Mouse (Mus musculus) liver, embryonic 13.5 days (tissue): ENCODE data around the gene Cfap99. TPM values are rescaled to one million over a fixed set of nuclear protein-coding genes. Genes with fewer than 3 reads are reported as not detected.

Experiments
- ATAC-seq: fragments of 200-750 bp; cut with Nextera tagmentation; 2 replicates; pipeline ENCODE4 v1.8.0; 2017; ENCODE audit warnings: low read depth, mild to moderate bottlenecking, moderate number of reproducible peaks, moderate library complexity
- DNase-seq: peaks from one replicate; pipeline ENCODE4 v3.0.0; 2022
- H3K27ac ChIP-seq: fragments of 300-500 bp; sonication (generic); 2 replicates; pipeline ENCODE4 v1.5.1; 2015; ENCODE audit warnings: moderate library complexity, mild to moderate bottlenecking, inconsistent platforms
- H3K27me3 ChIP-seq: fragments of 300-500 bp; sonication (generic); 2 replicates; pipeline ENCODE4 v1.6.1; 2015; ENCODE audit warnings: mild to moderate bottlenecking, inconsistent platforms
- H3K36me3 ChIP-seq: fragments of 300-500 bp; sonication (generic); 2 replicates; pipeline ENCODE4 v1.6.1; 2015; ENCODE audit warnings: mild to moderate bottlenecking, inconsistent platforms
- H3K4me1 ChIP-seq: fragments of 300-500 bp; sonication (generic); replicated peaks from 2 replicates; pipeline ENCODE4 v1.6.1; 2015; ENCODE audit warnings: inconsistent platforms
- H3K4me2 ChIP-seq: fragments of 300-500 bp; sonication (generic); 2 replicates; pipeline ENCODE4 v1.6.1; 2015; ENCODE audit warnings: inconsistent platforms, mild to moderate bottlenecking, moderate library complexity
- H3K4me3 ChIP-seq: fragments of 300-500 bp; sonication (generic); replicated peaks from 2 replicates; pipeline ENCODE4 v1.5.1; 2015; ENCODE audit warnings: mild to moderate bottlenecking, inconsistent platforms
- H3K9ac ChIP-seq: fragments of 300-500 bp; sonication (generic); 2 replicates; pipeline ENCODE4 v1.6.1; 2015; ENCODE audit warnings: mild to moderate bottlenecking, inconsistent platforms
- H3K9me3 ChIP-seq: fragments of 300-500 bp; sonication (generic); replicated peaks from 2 replicates; pipeline ENCODE4 v1.6.1; 2016; ENCODE audit warnings: inconsistent platforms
- WGBS: fragments of 180-500 bp; shearing (Covaris S2); methylation state at CpG from one replicate; pipeline ENCODE4 v1.1.7; 2015; ENCODE audit not compliant: insufficient replicate concordance; 5-methylcytosine and 5-hydroxymethylcytosine counted together
- polyA plus RNA-seq: library from polyadenylated mRNA; unstranded; fragments of >200 nt; fragmentation: Nextera tagmentation; extraction: Ambion mirVana; gene quantifications from 2 replicates; pipeline ENCODE4 v1.2.1, GENCODE M21; 2015

Cfap99 gene
- polyA plus RNA-seq, 1 experiment from 2014 or later: not detected

GRCm38 (mm10) chr5:34334081-34334480, 45.7 kb downstream of the Cfap99 start:
- H3K27me3 ChIP-seq: no peaks in the 10 kb centered on the region

DNA sequence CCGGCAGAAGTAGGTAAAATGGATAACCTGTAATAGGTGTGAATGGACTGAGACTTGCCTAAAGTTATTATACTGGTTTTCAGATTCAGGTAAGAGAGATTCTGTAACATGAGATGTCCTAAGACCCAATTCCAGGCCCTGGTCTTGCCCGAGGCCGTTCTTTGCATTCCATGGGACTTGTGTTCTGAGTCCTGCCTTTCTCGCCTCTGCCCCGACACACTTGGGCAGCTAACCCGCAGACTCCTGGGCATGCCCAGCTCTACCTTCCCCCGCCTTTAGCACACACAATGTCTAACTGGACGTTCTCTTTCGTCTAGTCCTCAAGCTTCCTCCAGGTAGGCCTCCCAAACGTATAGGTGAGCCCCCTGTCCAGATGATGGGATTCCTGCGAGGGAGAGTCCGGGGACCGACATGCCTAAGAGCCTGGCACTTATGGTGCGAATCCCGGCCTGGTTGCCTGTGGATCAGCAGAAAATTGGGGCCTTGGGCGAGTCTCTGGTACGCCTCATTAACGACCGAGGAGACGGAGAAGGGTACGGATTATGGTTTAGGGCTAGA, 47.2 kb downstream of the Cfap99 start:
- H3K36me3 ChIP-seq: peaks cover 18% of the 10 kb centered on the region
- H3K9ac ChIP-seq: peak overlapping the region; percentile 89
- H3K4me1 ChIP-seq: peaks cover 44% of the 10 kb centered on the region
- no peaks in the 10 kb centered on the region for H3K27me3 ChIP-seq
- H3K9me3 ChIP-seq: no peaks in the 10 kb centered on the region
- H3K4me2 ChIP-seq: peak overlapping the region; percentile 85
- WGBS: 2% methylated on average over 21 of the region's 21 CpGs
- peak overlapping the region; percentile 97 for H3K4me3 ChIP-seq
- DNase-seq (no peak), ATAC-seq (peak; percentile 59)
- peak overlapping the region; percentile 81 for H3K27ac ChIP-seq

More at GRCm38 (mm10) chr5:34334081-34334480, 45.7 kb downstream of the Cfap99 start:
- ATAC-seq: no peak
- Histone ChIP-seq H3K9me3 (no peaks in the 10 kb centered on the region), H3K27ac (no peak overlapping the region), H3K9ac (no peak overlapping the region), H3K4me3 (no peak overlapping the region), H3K36me3 (peaks cover 12% of the 10 kb centered on the region), H3K4me1 (peaks cover 28% of the 10 kb centered on the region), H3K4me2 (no peak overlapping the region)
- WGBS: 79% methylated on average over 1 of the region's 1 CpGs
- DNase-seq: no peak

DNA sequence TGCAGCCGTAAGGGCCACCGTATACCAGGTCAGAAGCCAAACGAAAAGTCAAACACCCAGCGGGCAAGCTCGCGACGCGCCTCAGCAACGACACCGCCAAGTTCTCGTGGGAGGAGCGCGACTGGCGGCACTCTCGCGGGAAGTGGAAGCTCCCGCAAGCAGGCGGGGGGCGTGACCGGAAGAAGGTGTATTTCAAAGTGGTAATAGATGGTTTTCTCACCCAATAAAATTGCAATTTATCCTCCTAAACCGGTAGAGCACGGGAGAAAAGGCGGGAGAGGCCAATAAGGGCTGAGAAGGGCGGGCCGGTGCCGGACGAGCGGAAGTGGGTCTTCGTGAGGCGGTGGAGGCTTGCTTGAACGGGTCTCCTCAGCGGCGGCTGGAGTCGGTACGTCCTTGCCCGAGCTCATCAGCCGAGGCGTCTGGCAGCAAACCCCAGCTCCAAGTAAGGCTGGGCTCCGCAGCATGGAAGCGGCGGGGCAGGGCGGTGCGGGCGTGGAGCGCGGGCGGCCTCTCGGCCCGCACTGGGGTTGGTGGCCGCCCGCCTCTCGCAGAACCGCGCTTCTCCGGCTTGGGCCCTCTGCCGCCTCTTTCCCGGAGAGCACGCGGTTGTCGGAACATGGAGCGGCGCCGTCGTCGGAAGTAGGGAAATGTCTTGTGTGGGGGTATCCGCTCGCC, 47.8 kb downstream of the Cfap99 start, which contains the start of gene Rnf4:
Gene Rnf4, plus strand, starts transcription at position 193 of the 678 bp plus-strand sequence.
- ATAC-seq (peak; percentile 93), DNase-seq (peak; percentile 97)
- Histone ChIP-seq H3K4me3 (peak within 1 kb of the TSS; percentile 97), H3K9ac (peak within 1 kb of the TSS; percentile 98), H3K9me3 (no peaks in the 10 kb centered on the region), H3K27ac (peak within 1 kb of the TSS; percentile 96), H3K4me2 (peak within 1 kb of the TSS; percentile 95), H3K36me3 (peaks cover 16% of the 10 kb centered on the region), H3K27me3 (no peaks in the 10 kb centered on the region), H3K4me1 (peaks cover 50% of the 10 kb centered on the region)
- under 1% methylated on average over 66 of the region's 67 CpGs for WGBS

DNA sequence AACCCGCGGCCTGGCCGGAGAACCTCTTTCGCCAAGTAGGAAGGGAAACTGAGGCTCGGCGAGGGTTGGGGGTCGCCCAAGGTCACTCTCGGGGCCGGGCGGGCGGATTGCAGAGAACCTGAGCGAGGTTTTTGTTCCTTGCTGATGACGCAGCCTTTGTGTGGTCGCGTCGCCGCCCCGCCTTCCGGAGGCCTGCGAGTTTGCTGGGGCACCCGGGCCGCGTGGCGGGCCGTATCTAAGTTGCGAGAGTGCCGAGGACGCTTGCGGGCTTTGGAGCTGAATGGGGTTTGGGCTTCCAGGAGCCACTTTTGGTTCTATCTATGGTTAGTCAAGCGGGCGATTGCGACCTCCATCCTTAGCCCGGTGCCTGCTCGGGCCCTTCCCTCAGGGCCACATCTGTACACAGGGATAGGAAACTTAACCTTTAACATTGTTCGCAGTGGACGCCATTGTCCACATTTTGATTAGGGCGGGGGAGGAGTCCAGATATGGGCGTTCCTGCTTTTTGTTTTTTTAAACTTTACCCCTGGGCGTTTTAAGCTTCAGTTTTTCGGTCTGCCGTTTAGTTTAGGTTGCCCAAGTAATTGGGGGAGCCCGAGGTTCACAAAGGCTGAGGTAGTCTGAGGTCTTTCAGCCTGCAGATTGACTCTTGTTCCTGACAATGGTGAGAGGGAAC, 48.5 kb downstream of the Cfap99 start:
- peak overlapping the region; percentile 96 for H3K27ac ChIP-seq
- no peaks in the 10 kb centered on the region for H3K9me3 ChIP-seq
- under 1% methylated on average over 42 of the region's 42 CpGs for WGBS
- peak overlapping the region; percentile 95 for H3K4me2 ChIP-seq
- peak overlapping the region; percentile 97 for H3K4me3 ChIP-seq
- H3K4me1 ChIP-seq: peaks cover 54% of the 10 kb centered on the region
- peaks cover 15% of the 10 kb centered on the region for H3K36me3 ChIP-seq
- ATAC-seq: peak; percentile 53
- peak overlapping the region; percentile 98 for H3K9ac ChIP-seq
- H3K27me3 ChIP-seq: no peaks in the 10 kb centered on the region
- peak; percentile 69 for DNase-seq

- Histone ChIP-seq H3K9me3 (no peaks in the 10 kb centered on the region), H3K4me1 (peaks cover 50% of the 10 kb centered on the region), H3K4me2 (no peak overlapping the region), H3K27ac (no peak overlapping the region), H3K9ac (no peak overlapping the region), H3K36me3 (peaks cover 39% of the 10 kb centered on the region), H3K27me3 (no peaks in the 10 kb centered on the region), H3K4me3 (no peak overlapping the region)
- WGBS: 79% methylated on average over 6 of the region's 6 CpGs
- no peak for ATAC-seq
- DNase-seq: no peak
Measured at GRCm38 (mm10) chr5:34340246-34340645, 51.8 kb downstream of the Cfap99 start.

- Histone ChIP-seq H3K4me3 (no peak overlapping the region), H3K27me3 (no peaks in the 10 kb centered on the region), H3K27ac (no peak overlapping the region), H3K9me3 (no peaks in the 10 kb centered on the region), H3K4me2 (no peak overlapping the region), H3K36me3 (peaks cover 98% of the 10 kb centered on the region), H3K4me1 (0 out of 2 replicates have a peak, but pooled peaks cover 6% of the 10 kb centered on the region), H3K9ac (no peak overlapping the region)
- WGBS: 87% methylated on average over 3 of the region's 3 CpGs
- no peak for DNase-seq
- ATAC-seq: no peak
Measured at GRCm38 (mm10) chr5:34352084-34352631, 63.8 kb downstream of the Cfap99 start.

DNA sequence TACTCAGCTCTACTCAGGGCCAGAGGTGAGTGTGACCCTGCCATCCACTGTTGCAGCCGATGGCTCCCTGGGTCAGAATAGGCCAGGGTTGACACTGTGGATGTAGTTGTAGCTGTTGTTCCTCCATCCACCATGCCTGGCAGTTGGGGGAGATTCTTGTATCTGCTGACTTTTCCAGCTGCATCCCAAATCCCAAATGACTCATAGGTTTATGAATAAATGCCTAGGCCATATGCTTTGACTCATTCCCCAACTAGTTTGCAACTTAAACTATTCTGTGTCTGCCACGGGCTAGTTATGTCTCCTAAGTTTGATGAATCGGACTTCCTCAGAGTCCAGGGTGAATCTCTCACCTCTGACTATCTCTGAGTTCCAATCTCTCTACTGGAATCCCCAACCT, 71.9 kb downstream of the Cfap99 start:
- no peak for ATAC-seq

DNA sequence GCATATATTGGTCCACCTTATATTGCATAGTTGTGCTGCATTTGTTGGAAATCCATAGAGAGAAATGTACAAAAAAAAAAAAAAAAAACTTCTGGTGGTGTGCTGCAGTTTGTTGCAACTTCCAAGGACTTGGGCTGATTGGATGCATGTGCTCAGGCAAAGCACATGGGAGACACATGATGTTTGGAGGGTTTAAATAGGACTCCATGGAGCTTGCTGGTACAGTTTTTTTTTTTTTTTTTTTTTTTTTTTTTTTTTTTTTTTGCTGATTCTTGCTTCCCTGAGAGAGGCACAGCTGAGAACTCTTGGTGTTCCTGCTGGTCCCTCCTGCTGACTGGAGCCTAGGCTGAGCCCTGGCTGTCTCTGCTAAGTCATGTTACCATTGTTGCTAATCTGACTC, 74.7 kb downstream of the Cfap99 start:
- Histone ChIP-seq H3K9ac (no peak overlapping the region), H3K4me2 (no peak overlapping the region), H3K4me3 (no peak overlapping the region), H3K9me3 (no peaks in the 10 kb centered on the region), H3K27me3 (no peaks in the 10 kb centered on the region), H3K27ac (no peak overlapping the region), H3K36me3 (peaks cover 43% of the 10 kb centered on the region), H3K4me1 (no peaks in the 10 kb centered on the region)
- no peak for ATAC-seq
- DNase-seq: no peak

More for the DNA sequence above, 71.9 kb downstream of the Cfap99 start:
- H3K4me3 ChIP-seq: no peak overlapping the region
- no peaks in the 10 kb centered on the region for H3K27me3 ChIP-seq
- no peak for DNase-seq
- H3K27ac ChIP-seq: no peak overlapping the region
- peaks cover 67% of the 10 kb centered on the region for H3K36me3 ChIP-seq
- no peak overlapping the region for H3K4me2 ChIP-seq
- 86% methylated on average over 3 of the region's 3 CpGs for WGBS
- no peak overlapping the region for H3K9ac ChIP-seq
- no peaks in the 10 kb centered on the region for H3K9me3 ChIP-seq
- H3K4me1 ChIP-seq: no peaks in the 10 kb centered on the region

DNA sequence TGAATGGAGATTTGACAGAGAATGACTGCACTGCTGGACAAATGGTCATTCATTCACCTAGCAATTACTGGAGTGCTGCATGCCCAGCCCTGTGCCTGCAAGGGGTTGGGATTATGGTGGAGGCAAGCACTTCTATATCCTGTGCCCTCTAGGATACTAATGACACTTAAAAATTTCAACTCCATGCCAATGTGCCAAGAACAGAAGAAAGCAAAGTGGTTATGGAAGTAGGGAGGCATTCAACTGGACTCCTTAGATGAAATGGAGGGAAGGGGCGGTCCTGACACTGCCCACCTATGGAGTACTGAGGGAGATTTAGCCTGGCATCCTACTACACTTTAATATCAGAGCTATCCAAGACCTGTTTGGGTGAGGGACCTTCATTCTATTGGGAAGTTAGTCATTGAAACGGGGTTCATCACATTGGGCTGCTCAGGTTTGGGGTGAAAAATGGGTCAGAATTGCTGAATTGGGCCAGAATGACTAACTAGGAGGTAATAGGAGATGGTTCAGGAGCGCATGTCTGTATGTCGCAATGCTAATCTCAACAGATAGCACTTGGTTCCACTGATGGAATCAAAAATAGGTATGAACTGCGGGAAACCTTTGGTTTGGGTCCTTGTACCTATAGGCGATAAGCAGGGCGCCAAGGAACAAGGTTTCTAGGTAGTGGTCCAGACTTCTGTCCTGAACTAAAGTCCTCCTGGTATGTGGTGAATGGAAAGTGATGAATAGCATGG, 80.3 kb downstream of the Cfap99 start:
- H3K27ac ChIP-seq: peak overlapping the region; percentile 75
- H3K4me2 ChIP-seq: peak overlapping the region; percentile 93
- H3K9me3 ChIP-seq: no peaks in the 10 kb centered on the region
- peaks cover 9% of the 10 kb centered on the region; the same call in 1 of the 2 replicates for H3K36me3 ChIP-seq
- no peaks in the 10 kb centered on the region for H3K27me3 ChIP-seq
- DNase-seq (no peak), ATAC-seq (no peak)
- peak overlapping the region; percentile 81 for H3K9ac ChIP-seq
- peaks cover 34% of the 10 kb centered on the region for H3K4me1 ChIP-seq
- WGBS: 63% methylated on average over 7 of the region's 7 CpGs
- H3K4me3 ChIP-seq: peak overlapping the region; percentile 93

DNA sequence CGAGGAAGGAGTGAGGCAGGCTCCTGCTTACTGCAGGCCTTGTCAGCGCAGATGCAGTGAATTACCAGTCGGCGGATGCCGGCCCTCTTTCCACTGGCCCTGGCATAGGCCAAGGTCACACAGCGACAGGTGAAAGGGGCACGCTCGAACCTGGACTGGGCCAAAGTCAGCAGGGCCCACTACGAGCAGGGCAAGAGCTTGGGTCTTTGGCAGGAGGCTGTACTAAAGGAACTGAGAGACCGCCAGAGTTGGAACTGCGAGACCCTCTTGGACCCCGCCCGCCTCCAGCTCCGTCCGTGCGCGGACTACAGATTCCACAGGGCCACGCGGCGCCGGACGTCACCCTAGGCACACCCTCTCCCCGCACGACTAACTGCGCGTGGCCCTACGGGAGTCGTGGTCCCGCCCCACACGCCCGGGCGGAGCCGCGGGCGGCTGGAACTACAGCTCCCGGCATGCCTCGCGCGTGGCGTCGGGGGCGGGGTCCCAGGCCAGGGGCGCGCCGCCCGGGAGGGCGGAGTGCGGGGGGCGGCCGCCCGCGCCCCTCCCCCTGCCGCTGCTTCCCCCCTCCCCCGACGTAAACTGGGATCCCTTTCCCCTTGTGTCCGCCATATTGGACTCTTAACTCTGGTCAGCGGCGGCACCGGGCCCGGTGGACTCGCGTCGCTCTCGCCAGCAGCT, 81.1 kb downstream of the Cfap99 start, which contains the start of gene Fam193a:
Gene Fam193a, plus strand, starts transcription at position 593 of the 681 bp plus-strand sequence.
- H3K36me3 ChIP-seq: peaks cover 9% of the 10 kb centered on the region; the same call in 1 of the 2 replicates
- H3K4me3 ChIP-seq: peak within 1 kb of the TSS; percentile 93
- ATAC-seq (peak; percentile 98), DNase-seq (peak; percentile 91)
- peak within 1 kb of the TSS; percentile 94 for H3K9ac ChIP-seq
- WGBS: under 1% methylated on average over 56 of the region's 64 CpGs
- H3K27ac ChIP-seq: peak within 1 kb of the TSS; percentile 79
- peak within 1 kb of the TSS; percentile 94 for H3K4me2 ChIP-seq
- H3K4me1 ChIP-seq: peaks cover 39% of the 10 kb centered on the region
- H3K9me3 ChIP-seq: no peaks in the 10 kb centered on the region
- no peaks in the 10 kb centered on the region for H3K27me3 ChIP-seq
